Mouse (Mus musculus): Measurements from ENCODE around the gene Bcl2l14. TPM values are rescaled to one million over a fixed set of nuclear protein-coding genes. Genes with fewer than 3 reads are reported as not detected.

Gene Bcl2l14
- polyA plus RNA-seq, 1 experiment from 2014 or later: 0.24 TPM

GRCm38 (mm10) chr6:134442219-134442618 lies 46.1 kb downstream of the Bcl2l14 start:
- 94% methylated on average over 5 of the region's 5 CpGs for WGBS
- no peaks in the 10 kb centered on the region for H3K27me3 ChIP-seq (ENCODE audit: control insufficient read depth, insufficient read depth, low read length)

GRCm38 (mm10) chr6:134443198-134443904 lies 47.2 kb downstream of the Bcl2l14 start:
- Histone ChIP-seq H3K4me2 (ENCODE audit: low read depth, low read length, severe bottlenecking) (no peak overlapping the region), H3K4me1 (replicated peaks; ENCODE audit: control insufficient read depth, insufficient read depth, low read length) (0 out of 2 replicates have a peak, but pooled peaks cover 2% of the 10 kb centered on the region), H3K36me3 (ENCODE audit: control insufficient read depth, insufficient read depth, low read length) (peaks cover 4% of the 10 kb centered on the region; the same call in 1 of the 2 replicates), H3K27me3 (ENCODE audit: control insufficient read depth, insufficient read depth, low read length) (no peaks in the 10 kb centered on the region), H3K9me3 (ENCODE audit: control insufficient read depth, low read length) (no peaks in the 10 kb centered on the region), H3K9ac (ENCODE audit: low read length) (no peak overlapping the region), H3K4me3 (ENCODE audit: low read depth, low read length) (no peak overlapping the region), H3K27ac (ENCODE audit: low read depth, low read length) (no peak overlapping the region)
- ATAC-seq (replicated peaks; ENCODE audit: low FRiP score) (no peak), DNase-seq (ENCODE audit: low spot score) (no peak)
- WGBS: 83% methylated on average over 9 of the region's 9 CpGs

More at GRCm38 (mm10) chr6:134442219-134442618, 46.1 kb downstream of the Bcl2l14 start:
- H3K4me2 ChIP-seq (ENCODE audit: low read depth, low read length, severe bottlenecking): no peak overlapping the region
- ATAC-seq (replicated peaks; ENCODE audit: low FRiP score) (no peak), DNase-seq (ENCODE audit: low spot score) (no peak)
- peaks cover 4% of the 10 kb centered on the region; the same call in 1 of the 2 replicates for H3K36me3 ChIP-seq (ENCODE audit: control insufficient read depth, insufficient read depth, low read length)
- H3K4me1 ChIP-seq (replicated peaks; ENCODE audit: control insufficient read depth, insufficient read depth, low read length): 0 out of 2 replicates have a peak, but pooled peaks cover 2% of the 10 kb centered on the region
- no peaks in the 10 kb centered on the region for H3K9me3 ChIP-seq (ENCODE audit: control insufficient read depth, low read length)
- no peak overlapping the region for H3K27ac ChIP-seq (ENCODE audit: low read depth, low read length)
- no peak overlapping the region for H3K4me3 ChIP-seq (ENCODE audit: low read depth, low read length)
- H3K9ac ChIP-seq (ENCODE audit: low read length): no peak overlapping the region

GRCm38 (mm10) chr6:134443925-134444324 lies 47.8 kb downstream of the Bcl2l14 start:
- H3K27ac ChIP-seq (ENCODE audit: low read depth, low read length): no peak overlapping the region

GRCm38 (mm10) chr6:134448451-134448850 lies 52.3 kb downstream of the Bcl2l14 start:
- ATAC-seq (replicated peaks; ENCODE audit: low FRiP score) (no peak), DNase-seq (ENCODE audit: low spot score) (no peak)
- H3K27me3 ChIP-seq (ENCODE audit: control insufficient read depth, insufficient read depth, low read length): no peaks in the 10 kb centered on the region
- 0 out of 2 replicates have a peak, but pooled peaks cover 1% of the 10 kb centered on the region for H3K4me1 ChIP-seq (replicated peaks; ENCODE audit: control insufficient read depth, insufficient read depth, low read length)
- WGBS: 92% methylated on average over 12 of the region's 12 CpGs
- no peak overlapping the region for H3K27ac ChIP-seq (ENCODE audit: low read depth, low read length)
- H3K36me3 ChIP-seq (ENCODE audit: control insufficient read depth, insufficient read depth, low read length): peaks cover 9% of the 10 kb centered on the region; the same call in 1 of the 2 replicates
- H3K4me2 ChIP-seq (ENCODE audit: low read depth, low read length, severe bottlenecking): no peak overlapping the region
- H3K9ac ChIP-seq (ENCODE audit: low read length): no peak overlapping the region
- no peak overlapping the region for H3K4me3 ChIP-seq (ENCODE audit: low read depth, low read length)
- H3K9me3 ChIP-seq (ENCODE audit: control insufficient read depth, low read length): no peaks in the 10 kb centered on the region

More at GRCm38 (mm10) chr6:134443925-134444324, 47.8 kb downstream of the Bcl2l14 start:
- H3K9me3 ChIP-seq (ENCODE audit: control insufficient read depth, low read length): no peaks in the 10 kb centered on the region
- H3K4me3 ChIP-seq (ENCODE audit: low read depth, low read length): no peak overlapping the region
- ATAC-seq (replicated peaks; ENCODE audit: low FRiP score): no peak
- H3K27me3 ChIP-seq (ENCODE audit: control insufficient read depth, insufficient read depth, low read length): no peaks in the 10 kb centered on the region
- H3K36me3 ChIP-seq (ENCODE audit: control insufficient read depth, insufficient read depth, low read length): peaks cover 4% of the 10 kb centered on the region; the same call in 1 of the 2 replicates
- 85% methylated on average over 5 of the region's 5 CpGs for WGBS
- DNase-seq (ENCODE audit: low spot score): no peak
- no peak overlapping the region for H3K4me2 ChIP-seq (ENCODE audit: low read depth, low read length, severe bottlenecking)
- 0 out of 2 replicates have a peak, but pooled peaks cover 2% of the 10 kb centered on the region for H3K4me1 ChIP-seq (replicated peaks; ENCODE audit: control insufficient read depth, insufficient read depth, low read length)
- H3K9ac ChIP-seq (ENCODE audit: low read length): no peak overlapping the region

- ATAC-seq (replicated peaks; ENCODE audit: low FRiP score) (no peak), DNase-seq (ENCODE audit: low spot score) (no peak)
- Histone ChIP-seq H3K4me2 (ENCODE audit: low read depth, low read length, severe bottlenecking) (no peak overlapping the region), H3K27me3 (ENCODE audit: control insufficient read depth, insufficient read depth, low read length) (no peaks in the 10 kb centered on the region), H3K4me3 (ENCODE audit: low read depth, low read length) (no peak overlapping the region), H3K9me3 (ENCODE audit: control insufficient read depth, low read length) (no peaks in the 10 kb centered on the region), H3K36me3 (ENCODE audit: control insufficient read depth, insufficient read depth, low read length) (peaks cover 18% of the 10 kb centered on the region; the same call in 1 of the 2 replicates), H3K27ac (ENCODE audit: low read depth, low read length) (no peak overlapping the region), H3K4me1 (replicated peaks; ENCODE audit: control insufficient read depth, insufficient read depth, low read length) (0 out of 2 replicates have a peak, but pooled peaks cover 1% of the 10 kb centered on the region), H3K9ac (ENCODE audit: low read length) (no peak overlapping the region)
- WGBS: 81% methylated on average over 11 of the region's 11 CpGs
These were observed 53.8 kb downstream of the Bcl2l14 start for GRCm38 (mm10) chr6:134449958-134450357.

GRCm38 (mm10) chr6:134450661-134451119 lies 54.6 kb downstream of the Bcl2l14 start:
- H3K4me3 ChIP-seq (ENCODE audit: low read depth, low read length): no peak overlapping the region
- H3K9ac ChIP-seq (ENCODE audit: low read length): no peak overlapping the region
- no peaks in the 10 kb centered on the region for H3K9me3 ChIP-seq (ENCODE audit: control insufficient read depth, low read length)
- WGBS: 79% methylated on average over 14 of the region's 14 CpGs
- DNase-seq (ENCODE audit: low spot score): no peak
- no peak overlapping the region for H3K27ac ChIP-seq (ENCODE audit: low read depth, low read length)
- 0 out of 2 replicates have a peak, but pooled peaks cover 1% of the 10 kb centered on the region for H3K4me1 ChIP-seq (replicated peaks; ENCODE audit: control insufficient read depth, insufficient read depth, low read length)
- H3K36me3 ChIP-seq (ENCODE audit: control insufficient read depth, insufficient read depth, low read length): peaks cover 17% of the 10 kb centered on the region; the same call in 1 of the 2 replicates
- H3K4me2 ChIP-seq (ENCODE audit: low read depth, low read length, severe bottlenecking): no peak overlapping the region
- H3K27me3 ChIP-seq (ENCODE audit: control insufficient read depth, insufficient read depth, low read length): no peaks in the 10 kb centered on the region
- ATAC-seq (replicated peaks; ENCODE audit: low FRiP score): peak; percentile 57; the same call in 1 of the 2 replicates

GRCm38 (mm10) chr6:134454093-134454492 lies 58.0 kb downstream of the Bcl2l14 start:
- Histone ChIP-seq H3K9ac (ENCODE audit: low read length) (no peak overlapping the region), H3K27ac (ENCODE audit: low read depth, low read length) (no peak overlapping the region), H3K4me2 (ENCODE audit: low read depth, low read length, severe bottlenecking) (no peak overlapping the region), H3K36me3 (ENCODE audit: control insufficient read depth, insufficient read depth, low read length) (peaks cover 20% of the 10 kb centered on the region; the same call in 1 of the 2 replicates), H3K27me3 (ENCODE audit: control insufficient read depth, insufficient read depth, low read length) (no peaks in the 10 kb centered on the region), H3K4me3 (ENCODE audit: low read depth, low read length) (no peak overlapping the region), H3K9me3 (ENCODE audit: control insufficient read depth, low read length) (no peaks in the 10 kb centered on the region), H3K4me1 (replicated peaks; ENCODE audit: control insufficient read depth, insufficient read depth, low read length) (0 out of 2 replicates have a peak, but pooled peaks cover 1% of the 10 kb centered on the region)
- ATAC-seq (replicated peaks; ENCODE audit: low FRiP score) (no peak), DNase-seq (ENCODE audit: low spot score) (no peak)
- WGBS: 96% methylated on average over 1 of the region's 1 CpGs

GRCm38 (mm10) chr6:134458376-134458775 lies 62.3 kb downstream of the Bcl2l14 start:
- Histone ChIP-seq H3K4me2 (ENCODE audit: low read depth, low read length, severe bottlenecking) (no peak overlapping the region), H3K27me3 (ENCODE audit: control insufficient read depth, insufficient read depth, low read length) (no peaks in the 10 kb centered on the region), H3K36me3 (ENCODE audit: control insufficient read depth, insufficient read depth, low read length) (peaks cover 19% of the 10 kb centered on the region; the same call in 1 of the 2 replicates), H3K4me1 (replicated peaks; ENCODE audit: control insufficient read depth, insufficient read depth, low read length) (no peaks in the 10 kb centered on the region), H3K9ac (ENCODE audit: low read length) (no peak overlapping the region), H3K4me3 (ENCODE audit: low read depth, low read length) (no peak overlapping the region), H3K9me3 (ENCODE audit: control insufficient read depth, low read length) (no peaks in the 10 kb centered on the region), H3K27ac (ENCODE audit: low read depth, low read length) (no peak overlapping the region)
- no peak for ATAC-seq (replicated peaks; ENCODE audit: low FRiP score)
- 91% methylated on average over 1 of the region's 1 CpGs for WGBS
- no peak for DNase-seq (ENCODE audit: low spot score)
